Mouse (Mus musculus): ENCODE results near the gene Kcnip2.

- no peak for TF ChIP-seq EP300 (IDR thresholded peaks at IDR 0.05; ENCODE audit: low read depth)
- TF ChIP-seq CTCF (IDR thresholded peaks at IDR 0.05; ENCODE audit: low read depth), result no peak
These were observed 691 bp downstream of the Kcnip2 start for GRCm38 (mm10) chr19:45815170-45815569.

All from heart, postnatal 0 days (tissue).